Mouse (Mus musculus) heart, embryonic 16.5 days (tissue): ENCODE data around the gene Zmynd8. TPM values are rescaled to one million over a fixed set of nuclear protein-coding genes. Genes with fewer than 3 reads are reported as not detected.

Experiments
- ATAC-seq: fragments of 200-750 bp; cut with Nextera tagmentation; replicated peaks from 2 replicates; pipeline ENCODE4 v1.8.0; 2017; ENCODE audit warnings: moderate number of reproducible peaks; ENCODE audit not compliant: insufficient read depth, low FRiP score; ENCODE audit errors: extremely low read depth
- H3K27ac ChIP-seq: fragments of 300-500 bp; sonication (generic); 2 replicates; pipeline ENCODE4 v1.5.1; 2014; ENCODE audit warnings: mild to moderate bottlenecking, low read length, control low read depth, moderate library complexity
- H3K27me3 ChIP-seq: fragments of 300-500 bp; sonication (generic); 2 replicates; pipeline ENCODE4 v1.6.1; 2014; ENCODE audit warnings: low read length, mixed read lengths; ENCODE audit not compliant: control insufficient read depth, insufficient read depth
- H3K36me3 ChIP-seq: fragments of 300-500 bp; sonication (generic); 2 replicates; pipeline ENCODE4 v1.6.1; 2014; ENCODE audit not compliant: control insufficient read depth, insufficient read depth
- H3K4me1 ChIP-seq: fragments of 300-500 bp; sonication (generic); 2 replicates; pipeline ENCODE4 v1.6.1; 2014; ENCODE audit warnings: low read length, mixed read lengths; ENCODE audit not compliant: control insufficient read depth, insufficient read depth
- H3K4me2 ChIP-seq: fragments of 300-500 bp; sonication (generic); 2 replicates; pipeline ENCODE4 v1.6.1; 2014; ENCODE audit warnings: low read depth, mild to moderate bottlenecking, control low read depth, low read length
- H3K4me3 ChIP-seq: fragments of 300-500 bp; sonication (generic); 2 replicates; pipeline ENCODE4 v1.5.1; 2014; ENCODE audit warnings: mild to moderate bottlenecking, control low read depth, low read length
- H3K9ac ChIP-seq: fragments of 300-500 bp; sonication (generic); 2 replicates; pipeline ENCODE4 v1.6.1; 2014; ENCODE audit warnings: low read length, control low read depth
- H3K9me3 ChIP-seq: fragments of 300-500 bp; sonication (generic); replicated peaks from 2 replicates; pipeline ENCODE4 v1.6.1; 2016; ENCODE audit warnings: low read length; ENCODE audit not compliant: control insufficient read depth
- WGBS: fragments of 180-500 bp; shearing (Covaris S2); extraction: QIAGEN DNeasy Blood & Tissue Kit; methylation state at CpG from one replicate; pipeline ENCODE4 v1.1.7; 2014; 5-methylcytosine and 5-hydroxymethylcytosine counted together
- polyA plus RNA-seq: library from polyadenylated mRNA; unstranded; fragments of >200 nt; fragmentation: Nextera tagmentation; extraction: Ambion mirVana; gene quantifications from 2 replicates; pipeline ENCODE4 v1.2.1, GENCODE M21; 2015

Gene Zmynd8
- polyA plus RNA-seq, 1 experiment from 2014 or later, result 36.0 TPM

GRCm38 (mm10) chr2:165841805-165842204, 57.0 kb downstream of the Zmynd8 start:
- Histone ChIP-seq H3K9ac (no peak overlapping the region), H3K4me3 (no peak overlapping the region), H3K4me2 (no peak overlapping the region), H3K27me3 (no peaks in the 10 kb centered on the region), H3K4me1 (peaks cover 14% of the 10 kb centered on the region), H3K36me3 (peaks cover 62% of the 10 kb centered on the region), H3K9me3 (no peaks in the 10 kb centered on the region), H3K27ac (no peak overlapping the region)
- 75% methylated on average over 6 of the region's 6 CpGs for WGBS
- no peak for ATAC-seq

DNA sequence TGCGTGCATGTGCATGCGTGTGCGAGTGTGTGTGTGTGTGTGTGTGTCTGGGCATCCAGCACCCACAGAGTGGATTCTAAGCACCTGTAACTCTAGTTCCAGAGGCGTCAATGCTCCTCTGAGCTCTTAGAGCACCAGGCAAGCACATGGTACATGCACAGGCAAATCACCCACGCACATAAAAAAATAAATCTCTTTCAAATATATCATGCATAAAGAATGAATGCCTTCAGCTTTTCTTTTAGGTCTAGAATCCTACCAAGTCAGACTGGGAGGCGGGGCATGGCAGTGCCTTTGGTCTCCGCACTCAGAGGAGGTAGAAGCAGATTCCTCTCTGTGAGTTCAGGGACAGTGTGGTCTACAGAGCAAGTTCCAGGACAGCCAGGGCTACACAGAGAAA, 58.0 kb downstream of the Zmynd8 start:
- H3K9me3 ChIP-seq, result no peaks in the 10 kb centered on the region
- no peak overlapping the region for H3K4me2 ChIP-seq
- H3K27ac ChIP-seq, result no peak overlapping the region
- no peaks in the 10 kb centered on the region for H3K27me3 ChIP-seq
- H3K4me1 ChIP-seq, result peaks cover 14% of the 10 kb centered on the region
- 91% methylated on average over 7 of the region's 7 CpGs for WGBS
- H3K36me3 ChIP-seq, result peaks cover 62% of the 10 kb centered on the region
- H3K4me3 ChIP-seq, result no peak overlapping the region
- ATAC-seq, result no peak
- no peak overlapping the region for H3K9ac ChIP-seq

GRCm38 (mm10) chr2:165839317-165839652, 59.5 kb downstream of the Zmynd8 start:
- no peak for ATAC-seq
- Histone ChIP-seq H3K4me1 (peaks cover 14% of the 10 kb centered on the region), H3K27me3 (no peaks in the 10 kb centered on the region), H3K4me3 (no peak overlapping the region), H3K4me2 (no peak overlapping the region), H3K9ac (no peak overlapping the region), H3K27ac (no peak overlapping the region), H3K9me3 (no peaks in the 10 kb centered on the region), H3K36me3 (peaks cover 60% of the 10 kb centered on the region)
- 42% methylated on average over 2 of the region's 2 CpGs for WGBS

GRCm38 (mm10) chr2:165838606-165839316, 60.1 kb downstream of the Zmynd8 start:
- no peak for ATAC-seq
- Histone ChIP-seq H3K9me3 (no peaks in the 10 kb centered on the region), H3K36me3 (peaks cover 65% of the 10 kb centered on the region), H3K4me1 (peaks cover 14% of the 10 kb centered on the region), H3K4me3 (no peak overlapping the region), H3K27ac (no peak overlapping the region), H3K27me3 (no peaks in the 10 kb centered on the region), H3K9ac (no peak overlapping the region), H3K4me2 (no peak overlapping the region)
- 90% methylated on average over 23 of the region's 23 CpGs for WGBS

- H3K36me3 ChIP-seq, result peaks cover 62% of the 10 kb centered on the region
- H3K9me3 ChIP-seq, result no peaks in the 10 kb centered on the region
- WGBS, result 89% methylated on average over 13 of the region's 13 CpGs
- no peak overlapping the region for H3K27ac ChIP-seq
- ATAC-seq, result no peak
- H3K4me1 ChIP-seq, result peaks cover 28% of the 10 kb centered on the region
- no peak overlapping the region for H3K9ac ChIP-seq
- no peak overlapping the region for H3K4me2 ChIP-seq
- H3K4me3 ChIP-seq, result no peak overlapping the region
- no peaks in the 10 kb centered on the region for H3K27me3 ChIP-seq
These were observed 64.2 kb downstream of the Zmynd8 start for GRCm38 (mm10) chr2:165834601-165835000.

- H3K27ac ChIP-seq, result peak overlapping the region; percentile 21; the same call in 1 of the 2 replicates
- WGBS, result 79% methylated on average over 9 of the region's 9 CpGs
- no peak overlapping the region for H3K4me3 ChIP-seq
- H3K4me1 ChIP-seq, result peaks cover 22% of the 10 kb centered on the region
- H3K4me2 ChIP-seq, result no peak overlapping the region
- no peak for ATAC-seq
- no peak overlapping the region for H3K9ac ChIP-seq
- H3K27me3 ChIP-seq, result no peaks in the 10 kb centered on the region
- peaks cover 62% of the 10 kb centered on the region for H3K36me3 ChIP-seq
- H3K9me3 ChIP-seq, result no peaks in the 10 kb centered on the region
These were observed 65.3 kb downstream of the Zmynd8 start for GRCm38 (mm10) chr2:165833468-165833867.

DNA sequence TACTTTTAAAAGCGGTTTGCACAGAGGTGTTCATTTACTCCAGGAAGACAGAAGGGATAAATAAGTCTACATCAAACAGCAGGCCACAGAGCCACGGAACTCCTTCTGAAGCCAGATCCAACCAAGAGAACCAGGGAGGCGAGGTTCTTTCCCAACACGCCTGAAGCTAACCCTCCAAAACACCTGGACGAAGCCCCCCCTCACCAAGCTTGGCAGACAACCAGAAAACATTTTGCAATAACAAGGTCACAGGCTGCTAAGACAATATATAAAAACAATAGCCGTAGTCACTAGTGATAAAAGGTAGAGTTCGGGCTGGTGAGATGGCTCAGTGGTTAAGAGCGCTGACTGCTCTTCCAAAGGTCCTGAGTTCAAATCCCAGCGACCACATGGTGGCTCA, 66.1 kb downstream of the Zmynd8 start:
- no peaks in the 10 kb centered on the region for H3K27me3 ChIP-seq
- no peak overlapping the region for H3K4me3 ChIP-seq
- peak overlapping the region; percentile 57 for H3K27ac ChIP-seq
- H3K4me2 ChIP-seq, result no peak overlapping the region
- H3K36me3 ChIP-seq, result peaks cover 65% of the 10 kb centered on the region
- no peak overlapping the region for H3K9ac ChIP-seq
- H3K9me3 ChIP-seq, result no peaks in the 10 kb centered on the region
- WGBS, result 72% methylated on average over 9 of the region's 9 CpGs
- no peak for ATAC-seq
- H3K4me1 ChIP-seq, result peaks cover 21% of the 10 kb centered on the region

- Histone ChIP-seq H3K27me3 (no peaks in the 10 kb centered on the region), H3K4me2 (no peak overlapping the region), H3K36me3 (peaks cover 61% of the 10 kb centered on the region), H3K4me1 (peaks cover 17% of the 10 kb centered on the region), H3K4me3 (no peak overlapping the region), H3K9me3 (no peaks in the 10 kb centered on the region), H3K9ac (no peak overlapping the region), H3K27ac (peak overlapping the region; percentile 57)
- WGBS, result 60% methylated on average over 9 of the region's 9 CpGs
- no peak for ATAC-seq
These were observed 66.5 kb downstream of the Zmynd8 start for GRCm38 (mm10) chr2:165832295-165832694.

GRCm38 (mm10) chr2:165831637-165832289, 67.1 kb downstream of the Zmynd8 start:
- Histone ChIP-seq H3K4me2 (no peak overlapping the region), H3K4me1 (peaks cover 15% of the 10 kb centered on the region), H3K27me3 (no peaks in the 10 kb centered on the region), H3K9ac (no peak overlapping the region), H3K36me3 (peaks cover 57% of the 10 kb centered on the region), H3K27ac (peak overlapping the region; percentile 58; the same call in 1 of the 2 replicates), H3K9me3 (no peaks in the 10 kb centered on the region), H3K4me3 (no peak overlapping the region)
- ATAC-seq, result no peak
- WGBS, result 54% methylated on average over 8 of the region's 8 CpGs
